Mouse (Mus musculus) heart, adult 2 months (tissue): ENCODE measurements around the gene Man1c1. TPM values are rescaled to one million over a fixed set of nuclear protein-coding genes. Genes with fewer than 3 reads are reported as not detected.

Experiments
- DNase-seq, 2 experiments: peaks; one replicate each; pipeline ENCODE4 v3.0.0; 2021
- H3K27ac ChIP-seq: fragments of 200-600 bp; 2 replicates; pipeline ENCODE4 v1.8.1; 2022
- H3K27me3 ChIP-seq: fragments of 200-500 bp; 2 replicates; pipeline ENCODE4 v1.6.1; 2012; ENCODE audit warnings: mild to moderate bottlenecking, low read length, inconsistent platforms, mixed read lengths; ENCODE audit not compliant: control insufficient read depth, insufficient read depth
- H3K36me3 ChIP-seq: fragments of 200-500 bp; 2 replicates; pipeline ENCODE4 v1.6.1; 2012; ENCODE audit warnings: low read length, inconsistent platforms; ENCODE audit not compliant: control insufficient read depth, insufficient read depth
- H3K4me1 ChIP-seq: fragments of 200-500 bp; 2 replicates; pipeline ENCODE4 v1.6.1; 2011; ENCODE audit warnings: low read length; ENCODE audit not compliant: control insufficient read depth, insufficient read depth
- H3K4me3 ChIP-seq: fragments of 200-600 bp; 2 replicates; pipeline ENCODE4 v1.8.1; 2022
- H3K79me2 ChIP-seq: fragments of 200-500 bp; replicated peaks from 2 replicates; pipeline ENCODE4 v1.6.1; 2012; ENCODE audit warnings: mild to moderate bottlenecking, inconsistent platforms, low read length, moderate library complexity, mixed read lengths; ENCODE audit not compliant: control insufficient read depth, insufficient read depth
- H3K9ac ChIP-seq: fragments of 200-500 bp; 2 replicates; pipeline ENCODE4 v1.6.1; 2012; ENCODE audit warnings: low read depth, mild to moderate bottlenecking, control low read depth, inconsistent platforms, low read length, mixed read lengths
- CTCF ChIP-seq: fragments of 200-600 bp; IDR thresholded peaks from 2 replicates; pipeline ENCODE4 v1.8.1; 2022; ENCODE audit warnings: antibody characterized with exemption, mild to moderate bottlenecking, moderate library complexity
- EP300 ChIP-seq: fragments of 200-500 bp; IDR thresholded peaks from 2 replicates; pipeline ENCODE4 v1.6.1; 2011; ENCODE audit warnings: low read depth, low read length, control low read depth; ENCODE audit not compliant: insufficient read depth
- POLR2A ChIP-seq: fragments of 200-500 bp; IDR thresholded peaks from 2 replicates; pipeline ENCODE4 v1.6.1; 2011; ENCODE audit warnings: mild to moderate bottlenecking, low read depth, low read length, control low read depth; ENCODE audit not compliant: insufficient read depth
- WGBS: fragments of 180-500 bp; shearing (Covaris S2); methylation state at CpG from one replicate; pipeline ENCODE4 v1.1.7; 2018; 5-methylcytosine and 5-hydroxymethylcytosine counted together
- intact Hi-C: fragments of 180-260 bp; cut with DNase I; formaldehyde crosslinking; loops from one replicate; pipeline ENCODE4 v1.15.1; 2025
- polyA plus RNA-seq: library from polyadenylated mRNA; depleted of rRNA; stranded (reverse); fragments of >200 nt; gene quantifications from 2 replicates; pipeline ENCODE4 v1.2.3, GENCODE M21; 2012
- total RNA-seq, 2 experiments: library from RNA; stranded (reverse); gene quantifications; 2 replicates each; pipeline ENCODE4 v1.2.3; 2021

The Man1c1 gene
- total and polyA plus RNA-seq, 3 experiments, result 14.1 to 28.4 (median 24.8) TPM

GRCm38 (mm10) chr4:134739530-134739929 is 35.4 kb upstream of the Man1c1 start:
- 76% methylated on average over 3 of the region's 3 CpGs for WGBS

GRCm38 (mm10) chr4:134737365-134737910 is 33.3 kb upstream of the Man1c1 start:
- Histone ChIP-seq H3K27me3 (no peaks in the 10 kb centered on the region), H3K36me3 (no peaks in the 10 kb centered on the region), H3K79me2 (no peaks in the 10 kb centered on the region), H3K9ac (no peak overlapping the region), H3K4me1 (peaks cover 15% of the 10 kb centered on the region), H3K4me3 (no peak overlapping the region), H3K27ac (no peak overlapping the region)
- TF ChIP-seq POLR2A, result no peak
- no peak for TF ChIP-seq CTCF
- TF ChIP-seq EP300, result no peak
- DNase-seq, result no peak
- WGBS, result 83% methylated on average over 14 of the region's 14 CpGs
- intact Hi-C loops, result no loop called here

More at GRCm38 (mm10) chr4:134739530-134739929, 35.4 kb upstream of the Man1c1 start:
- DNase-seq, result no peak
- Histone ChIP-seq H3K36me3 (no peaks in the 10 kb centered on the region), H3K9ac (no peak overlapping the region), H3K27ac (no peak overlapping the region), H3K4me1 (peaks cover 7% of the 10 kb centered on the region), H3K79me2 (no peaks in the 10 kb centered on the region), H3K27me3 (no peaks in the 10 kb centered on the region), H3K4me3 (no peak overlapping the region)
- no peak for TF ChIP-seq CTCF
- no peak for TF ChIP-seq EP300
- no peak for TF ChIP-seq POLR2A
- intact Hi-C loops, result no loop called here

- Histone ChIP-seq H3K27me3 (no peaks in the 10 kb centered on the region), H3K36me3 (no peaks in the 10 kb centered on the region), H3K9ac (0 out of 2 replicates have a peak overlapping the region, but pooled peaks have one; percentile 5), H3K79me2 (no peaks in the 10 kb centered on the region), H3K4me3 (no peak overlapping the region), H3K4me1 (peaks cover 15% of the 10 kb centered on the region), H3K27ac (peak overlapping the region; percentile 36)
- DNase-seq, result no peak
- TF ChIP-seq CTCF (no peak), EP300 (no peak), POLR2A (no peak)
- WGBS, result 68% methylated on average over 7 of the region's 7 CpGs
- intact Hi-C loops, result no loop called here
These were observed 32.1 kb upstream of the Man1c1 start for GRCm38 (mm10) chr4:134736147-134736546.

- peak overlapping the region; percentile 73 for H3K27ac ChIP-seq
- intact Hi-C loops, result loop anchor here (5.0 kb wide), 1 partner anchor 33 kb away; the partner anchor contains the start of gene Ldlrap1
These were observed 30.6 kb upstream of the Man1c1 start for GRCm38 (mm10) chr4:134734629-134735081.

GRCm38 (mm10) chr4:134734038-134734628 is 30.0 kb upstream of the Man1c1 start:
- no peak for TF ChIP-seq EP300
- TF ChIP-seq POLR2A, result no peak
- TF ChIP-seq CTCF, result no peak
- no peaks in the 10 kb centered on the region for H3K27me3 ChIP-seq
- no peaks in the 10 kb centered on the region for H3K36me3 ChIP-seq
- WGBS, result 9% methylated on average over 13 of the region's 13 CpGs
- H3K79me2 ChIP-seq, result no peaks in the 10 kb centered on the region
- peaks cover 20% of the 10 kb centered on the region for H3K4me1 ChIP-seq
- H3K4me3 ChIP-seq, result no peak overlapping the region
- no peak overlapping the region for H3K9ac ChIP-seq
- intact Hi-C loops, result loop anchor here (5.0 kb wide), 1 partner anchor 33 kb away; the partner anchor contains the start of gene Ldlrap1
- H3K27ac ChIP-seq, result peak overlapping the region; percentile 73
- peak; percentile 80 to 82 for DNase-seq

More at GRCm38 (mm10) chr4:134734629-134735081, 30.6 kb upstream of the Man1c1 start:
- 23% methylated on average over 9 of the region's 9 CpGs for WGBS
- peak; percentile 66 to 73 for DNase-seq
- H3K79me2 ChIP-seq, result no peaks in the 10 kb centered on the region
- H3K4me1 ChIP-seq, result peaks cover 20% of the 10 kb centered on the region
- TF ChIP-seq POLR2A (no peak), EP300 (peak; percentile 10; the same call in 1 of the 2 replicates), CTCF (no peak)
- no peak overlapping the region for H3K4me3 ChIP-seq
- no peaks in the 10 kb centered on the region for H3K36me3 ChIP-seq
- no peaks in the 10 kb centered on the region for H3K27me3 ChIP-seq
- no peak overlapping the region for H3K9ac ChIP-seq

- no peak for DNase-seq
- Histone ChIP-seq H3K9ac (no peak overlapping the region), H3K4me1 (peaks cover 20% of the 10 kb centered on the region), H3K27me3 (no peaks in the 10 kb centered on the region), H3K36me3 (no peaks in the 10 kb centered on the region), H3K79me2 (no peaks in the 10 kb centered on the region), H3K4me3 (no peak overlapping the region), H3K27ac (peak overlapping the region; percentile 73; the same call in 1 of the 2 replicates)
- WGBS, result 70% methylated on average over 9 of the region's 9 CpGs
- TF ChIP-seq POLR2A (no peak), EP300 (no peak), CTCF (no peak)
- intact Hi-C loops, result loop anchor here (5.0 kb wide), 1 partner anchor 34 kb away; the partner anchor contains the start of gene Ldlrap1
These were observed 29.3 kb upstream of the Man1c1 start for GRCm38 (mm10) chr4:134733371-134733770.
